Comparison of ENCODE assay signal across 12 mouse cellular contexts in genomic region chr19:40333905-40334304, GRCm38 (mm10).
A peak's percentile ranks its signal among the peaks of the same experiment; 100 is the strongest.
DNase-seq lines count a peak whose midpoint lies in the region; TF ChIP-seq lines count a peak whose summit lies in the region.
"Had no signal": no experiment of that assay in that cellular context is flagged by ENCODE, and none has a peak within 500 bp of the region (broad histone marks: within the 10 kb centered on the region; RNA-seq: fewer than 3 reads in every experiment).

No protein-coding gene starts in this region.

- 76% methylated on average over 5 of the region's 5 CpGs for WGBS in cerebellum, adult 2 months

- peak; percentile 21 to 30 for DNase-seq in frontal cortex, postnatal 36 days (ENCODE audit: low spot score in 2 of 2)
- DNase-seq in frontal cortex, postnatal 14 days (ENCODE audit: low spot score in 2 of 2), result no peak
- no peak for DNase-seq in layer of hippocampus, adult 2 months (ENCODE audit: low spot score in 2 of 2)
- DNase-seq in layer of hippocampus, postnatal 25 days (ENCODE audit: extremely low spot score in 1 of 2, low spot score in 1 of 2), result no peak
- peak; percentile 20 for DNase-seq in retina, embryonic 14.5 days (ENCODE audit: low spot score)
- DNase-seq in retina, postnatal 1 day, result no peak
- no peak for DNase-seq in cerebellum, adult 2 months
- DNase-seq: B cell, adult 2 months had no signal

- no peak overlapping the region for H3K4me3 ChIP-seq in layer of hippocampus, adult 2 months
- H3K4me3 ChIP-seq in embryonic fibroblast, embryonic 13.5 days (ENCODE audit: insufficient read depth, low read length), result no peak overlapping the region
- H3K4me3 ChIP-seq in cerebellum, adult 2 months (replicated peaks; ENCODE audit: insufficient read depth, low read depth, low read length), result no peak overlapping the region
- H3K4me3 ChIP-seq: embryonic facial prominence, embryonic 15.5 days; liver, embryonic 12.5 days; stomach, embryonic 15.5 days had no signal

- H3K27me3 ChIP-seq in cerebellum, adult 2 months (ENCODE audit: control insufficient read depth, insufficient read depth, low read length), result no peaks in the 10 kb centered on the region
- H3K27me3 ChIP-seq: embryonic facial prominence, embryonic 15.5 days; liver, embryonic 12.5 days; stomach, embryonic 15.5 days had no signal

- H3K4me1 ChIP-seq in embryonic fibroblast, embryonic 13.5 days (ENCODE audit: control insufficient read depth, insufficient read depth, low read length), result no peaks in the 10 kb centered on the region
- H3K4me1 ChIP-seq in cerebellum, adult 2 months (ENCODE audit: control insufficient read depth, insufficient read depth, low read length), result no peaks in the 10 kb centered on the region
- H3K4me1 ChIP-seq: embryonic facial prominence, embryonic 15.5 days had no signal

- no peak for TF ChIP-seq POLR2A in embryonic fibroblast, embryonic 13.5 days (IDR thresholded peaks at IDR 0.05; ENCODE audit: low read depth, low read length)
- TF ChIP-seq POLR2A in cerebellum, adult 2 months (IDR thresholded peaks at IDR 0.05; ENCODE audit: borderline replicate concordance, insufficient read depth, low read length), result no peak

- H3K27ac ChIP-seq in layer of hippocampus, adult 2 months, result peak overlapping the region; percentile 28; the same call in 1 of the 2 replicates
- no peak overlapping the region for H3K27ac ChIP-seq in embryonic fibroblast, embryonic 13.5 days (ENCODE audit: insufficient read depth, low read length)
- H3K27ac ChIP-seq in cerebellum, adult 2 months (ENCODE audit: insufficient read depth, low read length), result no peak overlapping the region
- H3K27ac ChIP-seq: embryonic facial prominence, embryonic 15.5 days; liver, embryonic 12.5 days; stomach, embryonic 15.5 days had no signal

- peak; percentile 64 for TF ChIP-seq CTCF in layer of hippocampus, adult 2 months (conservative IDR thresholded peaks at IDR 0.05)
- peak; percentile 7; the same call in 1 of the 2 replicates for TF ChIP-seq CTCF in embryonic fibroblast, embryonic 13.5 days (IDR thresholded peaks at IDR 0.05; ENCODE audit: borderline replicate concordance, insufficient read depth, low read length)
- TF ChIP-seq CTCF in cerebellum, adult 2 months (IDR thresholded peaks at IDR 0.05; ENCODE audit: borderline replicate concordance, insufficient read depth, low read depth, low read length), result no peak

Comparison
In these comparisons a context has a peak if more than half of its experiments do, and no peak if none do; other contexts are left out.
1. DNase-seq: peak in frontal cortex, postnatal 36 days (2 of 2) and retina, embryonic 14.5 days (single experiment); none in frontal cortex, postnatal 14 days (0 of 2), layer of hippocampus, adult 2 months (0 of 2), layer of hippocampus, postnatal 25 days (0 of 2), retina, postnatal 1 day (single experiment) and cerebellum, adult 2 months (0 of 2).